Mouse (Mus musculus): Measurements from ENCODE around the gene Celf3. TPM values are rescaled to one million over a fixed set of nuclear protein-coding genes. Genes with fewer than 3 reads are reported as not detected.

Celf3 gene
- polyA plus RNA-seq, 1 experiment from 2014 or later, result 137 TPM

Other genes with a start within 250 kb of the Celf3 start
- gene Gm4778, start 214.3 kb upstream of the Celf3 start, polyA plus RNA-seq (2014; fragmentation: Nextera tagmentation; extraction: Ambion mirVana), result not detected in 2 replicates
- 8.3 and 9.6 TPM in 2 replicates for gene Them4, start 168.2 kb upstream of the Celf3 start, polyA plus RNA-seq (2014; fragmentation: Nextera tagmentation; extraction: Ambion mirVana)
- 0.35 and 0.57 TPM in 2 replicates for gene Them5, start 136.2 kb upstream of the Celf3 start, polyA plus RNA-seq (2014; fragmentation: Nextera tagmentation; extraction: Ambion mirVana)
- 0.94 and 2.1 TPM in 2 replicates for gene C2cd4d, start 115.9 kb upstream of the Celf3 start, polyA plus RNA-seq (2014; fragmentation: Nextera tagmentation; extraction: Ambion mirVana)
- gene Rorc, start 105.5 kb upstream of the Celf3 start, polyA plus RNA-seq (2014; fragmentation: Nextera tagmentation; extraction: Ambion mirVana), result 0.60 and 1.3 TPM in 2 replicates
- 0.23 and 0.35 TPM in 2 replicates for gene Lingo4, start 79.8 kb upstream of the Celf3 start, polyA plus RNA-seq (2014; fragmentation: Nextera tagmentation; extraction: Ambion mirVana)
- gene Tdrkh, start 65.0 kb upstream of the Celf3 start, polyA plus RNA-seq (2014; fragmentation: Nextera tagmentation; extraction: Ambion mirVana), result 55.0 and 57.5 TPM in 2 replicates
- 65.3 and 67.0 TPM in 2 replicates for gene Mrpl9, start 35.0 kb upstream of the Celf3 start, polyA plus RNA-seq (2014; fragmentation: Nextera tagmentation; extraction: Ambion mirVana)
- 0.40 and 0.76 TPM in 2 replicates for gene Oaz3, start 34.4 kb upstream of the Celf3 start, polyA plus RNA-seq (2014; fragmentation: Nextera tagmentation; extraction: Ambion mirVana)
- 12.8 and 15.5 TPM in 2 replicates for gene Riiad1, start 2.0 kb downstream of the Celf3 start, polyA plus RNA-seq (2014; fragmentation: Nextera tagmentation; extraction: Ambion mirVana)
- 46.9 and 48.5 TPM in 2 replicates for gene Snx27, start 104.4 kb downstream of the Celf3 start, polyA plus RNA-seq (2014; fragmentation: Nextera tagmentation; extraction: Ambion mirVana)
- not detected in 2 replicates for gene Gm10972, start 164.8 kb downstream of the Celf3 start, polyA plus RNA-seq (2014; fragmentation: Nextera tagmentation; extraction: Ambion mirVana)
- 3.8 and 3.9 TPM in 2 replicates for gene Tuft1, start 180.6 kb downstream of the Celf3 start, polyA plus RNA-seq (2014; fragmentation: Nextera tagmentation; extraction: Ambion mirVana)
- not detected in 2 replicates for gene Selenbp2, start 215.3 kb downstream of the Celf3 start, polyA plus RNA-seq (2014; fragmentation: Nextera tagmentation; extraction: Ambion mirVana)